In the genomic region with DNA sequence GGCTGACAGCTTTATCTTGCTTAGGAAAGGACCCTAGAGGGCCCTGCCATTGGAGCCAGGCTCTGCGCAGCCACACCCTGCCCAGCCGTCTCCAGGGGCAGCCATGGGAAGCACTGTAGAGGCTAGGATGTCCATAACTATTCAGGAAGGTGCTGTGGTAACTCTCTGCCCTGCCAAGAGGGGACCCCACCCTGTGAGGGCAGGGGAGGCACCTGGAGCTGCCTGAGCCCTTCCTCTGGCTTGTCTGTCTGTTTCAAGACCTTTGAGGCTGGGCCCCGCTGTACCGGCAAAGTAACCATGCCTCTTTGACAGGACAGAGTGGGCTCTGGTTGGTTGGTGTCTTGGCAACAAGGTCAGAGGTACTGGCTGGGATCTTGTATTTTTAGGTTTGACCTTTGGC, we compare ENCODE assay signal across 26 mouse cellular contexts. TPM values are rescaled to one million over a fixed set of nuclear protein-coding genes. Genes with fewer than 3 reads are reported as not detected.
DNase-seq lines count a peak whose midpoint lies in the region; ATAC-seq and TF ChIP-seq lines count a peak whose summit lies in the region.
"Had no signal": no experiment of that assay in that cellular context is flagged by ENCODE, and none has a peak within 500 bp of the region (broad histone marks: within the 10 kb centered on the region; RNA-seq: fewer than 3 reads in every experiment).

No protein-coding gene starts in this region.

- 88% methylated on average over 4 of the region's 4 CpGs for WGBS in hindbrain, embryonic 15.5 days
- 80% methylated on average over 4 of the region's 4 CpGs for WGBS in hindbrain, embryonic 12.5 days
- WGBS in midbrain, embryonic 10.5 days, result 84% methylated on average over 4 of the region's 4 CpGs
- 94% methylated on average over 4 of the region's 4 CpGs for WGBS in midbrain, embryonic 16.5 days

- no peaks in the 10 kb centered on the region for H3K27me3 ChIP-seq in hindbrain, embryonic 15.5 days
- no peaks in the 10 kb centered on the region for H3K27me3 ChIP-seq in hindbrain, embryonic 12.5 days
- H3K27me3 ChIP-seq in midbrain, embryonic 10.5 days (ENCODE audit: low read depth, poor library complexity, severe bottlenecking), result 0 out of 2 replicates have a peak, but pooled peaks cover 3% of the 10 kb centered on the region
- no peaks in the 10 kb centered on the region for H3K27me3 ChIP-seq in midbrain, embryonic 16.5 days (ENCODE audit: control insufficient read depth, insufficient read depth, low read depth, low read length)
- H3K27me3 ChIP-seq: CH12.LX; embryonic facial prominence, embryonic 15.5 days had no signal

- intact Hi-C loops in gastrocnemius, adult 2 months (cut with DNase I), result no loop called here

- H3K4me1 ChIP-seq in hindbrain, embryonic 15.5 days (replicated peaks), result peaks cover 22% of the 10 kb centered on the region
- H3K4me1 ChIP-seq in hindbrain, embryonic 12.5 days, result peaks cover 31% of the 10 kb centered on the region
- peaks cover 55% of the 10 kb centered on the region for H3K4me1 ChIP-seq in midbrain, embryonic 10.5 days
- H3K4me1 ChIP-seq in midbrain, embryonic 16.5 days (ENCODE audit: control insufficient read depth, insufficient read depth, low read length), result no peaks in the 10 kb centered on the region; the same call in 1 of the 2 replicates

- H3K27ac ChIP-seq in gastrocnemius, adult 2 months, result peak overlapping the region; percentile 3
- H3K27ac ChIP-seq in hindbrain, embryonic 15.5 days (replicated peaks), result 0 out of 2 replicates have a peak overlapping the region, but pooled peaks have one; percentile 5
- no peak overlapping the region for H3K27ac ChIP-seq in hindbrain, embryonic 12.5 days
- H3K27ac ChIP-seq in midbrain, embryonic 10.5 days (replicated peaks), result peak overlapping the region; percentile 46; the same call in 1 of the 2 replicates
- no peak overlapping the region for H3K27ac ChIP-seq in midbrain, embryonic 16.5 days (ENCODE audit: low read length)
- H3K27ac ChIP-seq: embryonic facial prominence, embryonic 15.5 days; heart, embryonic 10.5 days had no signal

- no peak for ATAC-seq in hindbrain, embryonic 15.5 days (ENCODE audit: low FRiP score, low read depth)
- ATAC-seq in hindbrain, embryonic 12.5 days (ENCODE audit: low FRiP score), result no peak
- no peak for ATAC-seq in midbrain, embryonic 16.5 days
- ATAC-seq: activated CD4-positive, CD25-positive, alpha-beta regulatory T cell, adult 4 months; inflammation-experienced regulatory T-cells, adult 6 months; intestine, postnatal 0 days; Patski had no signal

- peaks cover 9% of the 10 kb centered on the region for H3K36me3 ChIP-seq in hindbrain, embryonic 15.5 days
- H3K36me3 ChIP-seq in hindbrain, embryonic 12.5 days, result peaks cover 47% of the 10 kb centered on the region
- no peaks in the 10 kb centered on the region for H3K36me3 ChIP-seq in midbrain, embryonic 10.5 days
- H3K36me3 ChIP-seq in midbrain, embryonic 16.5 days (ENCODE audit: control insufficient read depth, insufficient read depth, low read length), result peaks cover 18% of the 10 kb centered on the region; the same call in 1 of the 2 replicates
- H3K36me3 ChIP-seq: embryonic facial prominence, embryonic 15.5 days; forebrain, embryonic 10.5 days had no signal

- H3K4me2 ChIP-seq in hindbrain, embryonic 15.5 days, result no peak overlapping the region
- no peak overlapping the region for H3K4me2 ChIP-seq in hindbrain, embryonic 12.5 days (replicated peaks)
- no peak overlapping the region for H3K4me2 ChIP-seq in midbrain, embryonic 16.5 days (ENCODE audit: low read length)
- H3K4me2 ChIP-seq: embryonic facial prominence, embryonic 15.5 days had no signal

- H3K9me3 ChIP-seq in hindbrain, embryonic 15.5 days, result no peaks in the 10 kb centered on the region
- no peaks in the 10 kb centered on the region for H3K9me3 ChIP-seq in hindbrain, embryonic 12.5 days (replicated peaks)
- H3K9me3 ChIP-seq in midbrain, embryonic 10.5 days (replicated peaks), result no peaks in the 10 kb centered on the region
- H3K9me3 ChIP-seq in midbrain, embryonic 16.5 days (replicated peaks; ENCODE audit: control insufficient read depth, low read length, poor library complexity, severe bottlenecking), result no peaks in the 10 kb centered on the region
- H3K9me3 ChIP-seq: embryonic facial prominence, embryonic 15.5 days; forebrain, embryonic 10.5 days; heart, embryonic 10.5 days had no signal

- no peak for TF ChIP-seq CTCF in gastrocnemius, adult 2 months (IDR thresholded peaks at IDR 0.05)

- DNase-seq in gastrocnemius, adult 2 months, result no peak
- no peak for DNase-seq in gastrocnemius, postnatal 4 days (ENCODE audit: low spot score in 2 of 2)
- no peak for DNase-seq in midbrain, embryonic 10.5 days (ENCODE audit: low spot score)
- DNase-seq: adrenal gland, postnatal 14 days; cerebellum, adult 11-12 months; gastrocnemius, postnatal 14 days; heart, postnatal 10 days; heart, postnatal 4 days had no signal

- H3K4me3 ChIP-seq in gastrocnemius, adult 2 months, result no peak overlapping the region
- H3K4me3 ChIP-seq in hindbrain, embryonic 15.5 days, result no peak overlapping the region
- no peak overlapping the region for H3K4me3 ChIP-seq in hindbrain, embryonic 12.5 days
- H3K4me3 ChIP-seq in midbrain, embryonic 10.5 days, result no peak overlapping the region
- H3K4me3 ChIP-seq in midbrain, embryonic 16.5 days (ENCODE audit: low read depth, low read length), result no peak overlapping the region
- H3K4me3 ChIP-seq: embryonic facial prominence, embryonic 15.5 days; erythroblast, embryonic 14.5 days; forebrain, embryonic 10.5 days; heart, embryonic 10.5 days had no signal

- H3K9ac ChIP-seq in hindbrain, embryonic 15.5 days, result no peak overlapping the region
- H3K9ac ChIP-seq in hindbrain, embryonic 12.5 days, result no peak overlapping the region
- no peak overlapping the region for H3K9ac ChIP-seq in midbrain, embryonic 16.5 days (ENCODE audit: low read depth, low read length)
- H3K9ac ChIP-seq: embryonic facial prominence, embryonic 15.5 days had no signal

RNA-seq across cellular contexts. Expression of a gene that starts 18.3 kb away (rescaled TPM):
- not detected for total RNA-seq in gastrocnemius, adult 2 months (2021)
- not detected for total RNA-seq in gastrocnemius, postnatal 4 days (2021)
- polyA plus RNA-seq in hindbrain, embryonic 15.5 days (2015; fragmentation: Nextera tagmentation; extraction: Ambion mirVana), result not detected in 2 replicates
- not detected in 2 replicates for polyA plus RNA-seq in hindbrain, embryonic 12.5 days (2016; fragmentation: Nextera tagmentation; extraction: Ambion mirVana)
- polyA plus RNA-seq in midbrain, embryonic 10.5 days (2016; fragmentation: Nextera tagmentation; extraction: Ambion mirVana), result not detected in 2 replicates
- not detected in 2 replicates for polyA plus RNA-seq in midbrain, embryonic 16.5 days (2015; fragmentation: Nextera tagmentation; extraction: Ambion mirVana)
- total RNA-seq: adrenal gland, adult 18-20 months; adrenal gland, postnatal 14 days; CH12.LX; gastrocnemius, postnatal 14 days; granulocyte monocyte progenitor cell, adult 5-6 weeks; heart, postnatal 10 days; heart, postnatal 4 days had no signal
- polyA plus RNA-seq: activated CD4-positive, CD25-positive, alpha-beta regulatory T cell, adult 4 months; embryonic facial prominence, embryonic 11.5 days; erythroblast, embryonic 14.5 days; forebrain, embryonic 10.5 days; forebrain, embryonic 16.5 days; frontal cortex, adult 2 months; heart, embryonic 14.5 days; inflammation-experienced regulatory T-cells, adult 6 months; intestine, postnatal 0 days had no signal

RNA-seq across cellular contexts. Expression of a gene that starts 29.4 kb away (rescaled TPM):
- total RNA-seq in gastrocnemius, adult 2 months (2021), result 10 to 100 TPM; 39.3 to 45.5 TPM
- 10 to 100 TPM; 45.6 to 49.6 TPM for total RNA-seq in gastrocnemius, postnatal 4 days (2021)
- 109 and 112 TPM in 2 replicates for polyA plus RNA-seq in hindbrain, embryonic 15.5 days (2015; fragmentation: Nextera tagmentation; extraction: Ambion mirVana)
- 48.2 and 52.6 TPM in 2 replicates for polyA plus RNA-seq in hindbrain, embryonic 12.5 days (2016; fragmentation: Nextera tagmentation; extraction: Ambion mirVana)
- 51.0 and 61.2 TPM in 2 replicates for polyA plus RNA-seq in midbrain, embryonic 10.5 days (2016; fragmentation: Nextera tagmentation; extraction: Ambion mirVana)
- 93.8 and 101 TPM in 2 replicates for polyA plus RNA-seq in midbrain, embryonic 16.5 days (2015; fragmentation: Nextera tagmentation; extraction: Ambion mirVana)

RNA-seq across cellular contexts. Expression of a gene that starts 29.6 kb away (rescaled TPM):
- total RNA-seq in gastrocnemius, adult 2 months (2021), result 1 to 10 TPM; 1.0 to 1.1 TPM
- 10 to 100 TPM in 1 of 2 experiments, 1 to 10 TPM in 1; 9.7 to 10.3 TPM for total RNA-seq in gastrocnemius, postnatal 4 days (2021)
- polyA plus RNA-seq in hindbrain, embryonic 15.5 days (2015; fragmentation: Nextera tagmentation; extraction: Ambion mirVana), result 6.8 and 8.1 TPM in 2 replicates
- polyA plus RNA-seq in hindbrain, embryonic 12.5 days (2016; fragmentation: Nextera tagmentation; extraction: Ambion mirVana), result 6.3 and 6.9 TPM in 2 replicates
- polyA plus RNA-seq in midbrain, embryonic 10.5 days (2016; fragmentation: Nextera tagmentation; extraction: Ambion mirVana), result 6.6 and 7.7 TPM in 2 replicates
- 8.4 and 8.9 TPM in 2 replicates for polyA plus RNA-seq in midbrain, embryonic 16.5 days (2015; fragmentation: Nextera tagmentation; extraction: Ambion mirVana)

RNA-seq across cellular contexts. Expression of a gene that starts 58.1 kb away (rescaled TPM):
- total RNA-seq in gastrocnemius, adult 2 months (2021), result 10 to 100 TPM; 18.8 to 23.4 TPM
- total RNA-seq in gastrocnemius, postnatal 4 days (2021), result 10 to 100 TPM; 18.9 TPM
- polyA plus RNA-seq in hindbrain, embryonic 15.5 days (2015; fragmentation: Nextera tagmentation; extraction: Ambion mirVana), result 19.1 and 21.2 TPM in 2 replicates
- 17.1 and 17.3 TPM in 2 replicates for polyA plus RNA-seq in hindbrain, embryonic 12.5 days (2016; fragmentation: Nextera tagmentation; extraction: Ambion mirVana)
- 1.9 and 3.4 TPM in 2 replicates for polyA plus RNA-seq in midbrain, embryonic 10.5 days (2016; fragmentation: Nextera tagmentation; extraction: Ambion mirVana)
- polyA plus RNA-seq in midbrain, embryonic 16.5 days (2015; fragmentation: Nextera tagmentation; extraction: Ambion mirVana), result 17.7 and 17.9 TPM in 2 replicates

Comparison
In these comparisons a context has a peak if more than half of its experiments do, and no peak if none do; other contexts are left out.
1. H3K27ac ChIP-seq: peak in gastrocnemius, adult 2 months (single experiment), hindbrain, embryonic 15.5 days (single experiment) and midbrain, embryonic 10.5 days (single experiment); none in hindbrain, embryonic 12.5 days (single experiment) and midbrain, embryonic 16.5 days (single experiment).